Mouse (Mus musculus) brain, embryonic 14.5 days (tissue): ENCODE data around the gene Slc38a6.

Source experiments
- CTCF ChIP-seq: fragments of 200-500 bp; IDR thresholded peaks from 2 replicates; pipeline ENCODE4 v1.5.1; 2012; ENCODE audit warnings: inconsistent platforms, mild to moderate bottlenecking, moderate library complexity, borderline replicate concordance; ENCODE audit not compliant: insufficient read depth, insufficient read length; ENCODE audit errors: extremely low read depth
- POLR2A ChIP-seq: fragments of 200-500 bp; IDR thresholded peaks from 2 replicates; pipeline ENCODE4 v1.6.1; 2012; ENCODE audit warnings: mild to moderate bottlenecking, inconsistent platforms, borderline replicate concordance; ENCODE audit not compliant: poor library complexity, insufficient read depth, insufficient read length, severe bottlenecking; ENCODE audit errors: extremely low read depth

DNA sequence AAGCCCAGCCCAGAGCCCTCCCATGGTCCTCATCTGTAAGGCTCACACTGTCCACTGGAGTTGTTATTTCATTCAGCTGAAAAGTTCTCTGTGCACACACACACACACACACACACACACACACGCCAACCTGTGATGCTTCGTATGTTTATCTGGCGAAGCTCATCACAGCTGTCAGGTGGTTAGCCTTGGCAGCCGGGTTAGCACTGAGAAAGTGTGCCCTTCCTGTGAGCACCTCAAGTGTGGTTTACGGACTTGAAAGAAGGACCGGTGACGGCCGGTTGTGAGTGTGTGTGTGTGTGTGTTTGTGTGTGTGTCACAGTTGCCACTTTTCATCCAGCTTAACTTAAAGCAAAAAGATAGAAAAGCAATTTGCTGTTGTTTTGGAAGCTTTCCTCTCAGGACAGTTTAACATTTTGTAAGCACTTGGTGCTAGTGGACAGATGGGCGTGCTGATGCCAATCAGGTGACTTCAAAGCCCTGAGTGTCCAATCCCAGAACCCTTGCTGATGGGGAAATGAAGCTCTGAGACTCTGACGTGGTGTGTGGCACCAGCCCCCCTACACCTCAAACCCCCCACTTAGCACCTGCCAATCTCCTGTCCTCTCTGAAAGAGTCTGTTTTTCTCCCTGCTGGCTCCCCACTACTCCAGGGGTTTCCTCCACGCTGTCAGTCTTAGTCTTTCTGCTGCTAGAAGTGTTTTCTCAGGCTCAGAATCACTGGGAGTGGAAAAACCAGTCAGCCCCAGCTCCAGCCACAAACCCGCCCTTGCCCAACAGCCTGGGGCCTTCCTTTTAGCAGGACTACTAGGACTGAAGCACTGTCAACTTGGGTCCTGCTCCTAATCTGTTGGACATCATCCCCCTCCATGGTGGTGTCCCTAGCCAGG lies 96.0 kb downstream of the Slc38a6 start:
- TF ChIP-seq CTCF (no peak), POLR2A (no peak)
